Mouse (Mus musculus) spleen, adult 2 months (tissue): Measurements from ENCODE around the gene Myo1d.

Experiments
- CTCF ChIP-seq: fragments of 200-500 bp; IDR thresholded peaks from 2 replicates; pipeline ENCODE4 v1.5.1; 2011; ENCODE audit warnings: mild to moderate bottlenecking, inconsistent platforms; ENCODE audit not compliant: insufficient read depth, insufficient read length, insufficient replicate concordance; ENCODE audit errors: extremely low read depth
- POLR2A ChIP-seq: fragments of 200-500 bp; IDR thresholded peaks from 2 replicates; pipeline ENCODE4 v1.6.1; 2011; ENCODE audit warnings: low read depth, low read length, inconsistent platforms

- no peak for TF ChIP-seq POLR2A
- TF ChIP-seq CTCF = no peak
Observed at GRCm38 (mm10) chr11:80771186-80771585, 8.6 kb downstream of the Myo1d start.
